Mouse (Mus musculus): Measurements from ENCODE around the gene Dlg2. TPM values are rescaled to one million over a fixed set of nuclear protein-coding genes. Genes with fewer than 3 reads are reported as not detected.
A peak's percentile ranks its signal among the peaks of the same experiment; 100 is the strongest.

Gene Dlg2
- polyA plus RNA-seq, 1 experiment from 2014 or later, result 3.0 TPM

- DNase-seq (ENCODE audit: low spot score) (no peak), ATAC-seq (replicated peaks; ENCODE audit: low FRiP score) (no peak)
- H3K36me3 ChIP-seq (ENCODE audit: control insufficient read depth, insufficient read depth, low read length), result no peaks in the 10 kb centered on the region
- H3K4me3 ChIP-seq (ENCODE audit: low read depth, low read length), result no peak overlapping the region
- H3K27me3 ChIP-seq (ENCODE audit: control insufficient read depth, insufficient read depth, low read length), result no peaks in the 10 kb centered on the region
- WGBS, result 76% methylated on average over 2 of the region's 2 CpGs
- no peaks in the 10 kb centered on the region for H3K4me1 ChIP-seq (replicated peaks; ENCODE audit: control insufficient read depth, insufficient read depth, low read length)
- H3K9ac ChIP-seq (ENCODE audit: low read length), result no peak overlapping the region
- no peak overlapping the region for H3K4me2 ChIP-seq (ENCODE audit: low read depth, low read length, severe bottlenecking)
- no peak overlapping the region for H3K27ac ChIP-seq (ENCODE audit: low read depth, low read length)
- H3K9me3 ChIP-seq (ENCODE audit: control insufficient read depth, low read length), result no peaks in the 10 kb centered on the region
Measured at GRCm38 (mm10) chr7:91659498-91659897, 1183.0 kb downstream of the Dlg2 start.

DNA sequence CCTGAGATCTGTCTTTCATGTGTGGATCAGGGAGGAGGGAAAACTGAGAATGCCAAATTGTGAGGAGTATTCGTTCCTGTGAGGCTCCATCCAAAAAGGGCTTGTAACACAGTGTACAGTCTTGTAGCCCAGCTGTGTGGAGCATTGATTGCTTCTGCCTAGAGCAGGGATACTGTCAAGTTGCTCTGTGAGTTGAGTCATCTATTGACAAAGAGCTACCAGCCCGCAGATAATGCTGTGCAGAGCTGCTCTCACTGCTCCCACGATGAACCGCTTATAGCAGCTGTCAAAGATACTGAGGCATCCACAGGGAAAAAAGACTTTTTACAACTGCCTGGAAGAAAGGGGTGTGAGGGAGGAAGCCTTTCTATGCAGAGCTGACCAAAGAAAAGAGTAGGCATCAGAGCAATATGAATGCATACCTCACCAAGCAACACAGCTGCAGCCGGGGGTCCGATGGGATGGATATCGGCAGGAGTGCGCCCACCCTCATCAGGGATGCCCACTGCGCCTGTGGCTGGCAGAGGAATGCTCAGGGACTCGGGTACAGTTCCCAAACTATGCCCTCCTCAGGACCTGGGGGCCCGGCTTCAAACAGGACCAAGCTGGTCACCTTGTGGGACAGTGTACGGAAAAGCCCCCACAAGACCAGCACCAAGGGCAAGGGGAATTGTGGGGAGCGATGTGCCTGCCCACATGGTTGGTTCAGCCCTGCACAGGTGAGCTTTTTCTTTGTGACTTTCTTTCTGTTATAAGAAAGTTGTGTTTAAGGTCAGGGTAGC, 1196.0 kb downstream of the Dlg2 start:
- peak; percentile 48 for DNase-seq (ENCODE audit: low spot score)
- no peak overlapping the region for H3K4me2 ChIP-seq (ENCODE audit: low read depth, low read length, severe bottlenecking)

DNA sequence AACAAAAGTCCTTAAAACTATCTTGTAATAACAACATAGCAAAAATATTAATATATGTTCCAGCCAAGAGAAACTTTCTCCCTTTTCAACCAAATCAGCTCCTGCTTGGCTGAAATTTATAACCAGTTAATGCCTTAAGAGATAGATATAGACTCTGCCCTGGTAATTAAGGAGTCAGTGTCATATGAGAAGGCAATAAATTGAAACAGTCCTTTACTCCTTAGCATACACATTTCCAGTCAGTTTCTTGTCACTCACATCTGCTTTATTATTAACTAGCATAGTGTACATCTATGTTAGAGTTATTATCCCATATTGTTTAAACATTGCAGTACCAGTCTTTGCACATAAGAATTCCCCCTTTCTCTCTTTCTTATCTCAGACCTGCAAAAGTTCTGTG, 1197.9 kb downstream of the Dlg2 start:
- Histone ChIP-seq H3K27me3 (ENCODE audit: control insufficient read depth, insufficient read depth, low read length) (no peaks in the 10 kb centered on the region), H3K9me3 (ENCODE audit: control insufficient read depth, low read length) (no peaks in the 10 kb centered on the region), H3K36me3 (ENCODE audit: control insufficient read depth, insufficient read depth, low read length) (no peaks in the 10 kb centered on the region), H3K4me1 (replicated peaks; ENCODE audit: control insufficient read depth, insufficient read depth, low read length) (no peaks in the 10 kb centered on the region), H3K9ac (ENCODE audit: low read length) (no peak overlapping the region), H3K4me2 (ENCODE audit: low read depth, low read length, severe bottlenecking) (no peak overlapping the region), H3K4me3 (ENCODE audit: low read depth, low read length) (no peak overlapping the region), H3K27ac (ENCODE audit: low read depth, low read length) (no peak overlapping the region)
- no peak for ATAC-seq (replicated peaks; ENCODE audit: low FRiP score)
- no peak for DNase-seq (ENCODE audit: low spot score)

More for the DNA sequence above, 1196.0 kb downstream of the Dlg2 start:
- 81% methylated on average over 13 of the region's 13 CpGs for WGBS
- Histone ChIP-seq H3K36me3 (ENCODE audit: control insufficient read depth, insufficient read depth, low read length) (no peaks in the 10 kb centered on the region), H3K27ac (ENCODE audit: low read depth, low read length) (no peak overlapping the region), H3K9ac (ENCODE audit: low read length) (no peak overlapping the region), H3K4me1 (replicated peaks; ENCODE audit: control insufficient read depth, insufficient read depth, low read length) (no peaks in the 10 kb centered on the region), H3K27me3 (ENCODE audit: control insufficient read depth, insufficient read depth, low read length) (no peaks in the 10 kb centered on the region), H3K4me3 (ENCODE audit: low read depth, low read length) (no peak overlapping the region), H3K9me3 (ENCODE audit: control insufficient read depth, low read length) (no peaks in the 10 kb centered on the region)
- ATAC-seq (replicated peaks; ENCODE audit: low FRiP score), result no peak; the same call in 1 of the 2 replicates

GRCm38 (mm10) chr7:91677934-91678333, 1201.5 kb downstream of the Dlg2 start:
- no peak overlapping the region for H3K4me2 ChIP-seq (ENCODE audit: low read depth, low read length, severe bottlenecking)
- 80% methylated on average over 2 of the region's 2 CpGs for WGBS
- H3K9me3 ChIP-seq (ENCODE audit: control insufficient read depth, low read length), result no peaks in the 10 kb centered on the region
- H3K27me3 ChIP-seq (ENCODE audit: control insufficient read depth, insufficient read depth, low read length), result no peaks in the 10 kb centered on the region
- H3K36me3 ChIP-seq (ENCODE audit: control insufficient read depth, insufficient read depth, low read length), result no peaks in the 10 kb centered on the region
- no peak overlapping the region for H3K27ac ChIP-seq (ENCODE audit: low read depth, low read length)
- DNase-seq (ENCODE audit: low spot score) (no peak), ATAC-seq (replicated peaks; ENCODE audit: low FRiP score) (no peak)
- no peak overlapping the region for H3K9ac ChIP-seq (ENCODE audit: low read length)
- H3K4me3 ChIP-seq (ENCODE audit: low read depth, low read length), result no peak overlapping the region
- H3K4me1 ChIP-seq (replicated peaks; ENCODE audit: control insufficient read depth, insufficient read depth, low read length), result no peaks in the 10 kb centered on the region

DNA sequence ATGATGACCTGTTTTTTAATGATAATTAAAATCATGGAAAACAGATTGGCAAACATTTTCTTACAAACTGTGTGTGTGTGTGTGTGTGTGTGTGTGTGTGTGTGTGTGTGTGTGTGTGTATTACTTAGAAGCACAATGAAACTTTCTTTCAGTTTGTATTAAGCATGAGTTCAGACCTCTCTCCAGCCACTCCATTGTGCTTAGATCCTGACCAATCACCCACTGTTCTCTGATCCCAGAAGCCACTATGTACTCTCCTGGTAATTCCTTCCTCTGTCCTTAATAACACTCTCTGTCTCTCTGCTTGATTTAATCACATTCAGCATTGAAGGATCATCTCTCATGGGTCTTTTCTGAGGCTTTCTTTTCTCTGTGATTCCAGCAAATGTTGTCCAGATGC, 1211.5 kb downstream of the Dlg2 start:
- no peaks in the 10 kb centered on the region for H3K36me3 ChIP-seq (ENCODE audit: control insufficient read depth, insufficient read depth, low read length)
- no peaks in the 10 kb centered on the region for H3K9me3 ChIP-seq (ENCODE audit: control insufficient read depth, low read length)
- DNase-seq (ENCODE audit: low spot score) (no peak), ATAC-seq (replicated peaks; ENCODE audit: low FRiP score) (no peak)
- H3K4me1 ChIP-seq (replicated peaks; ENCODE audit: control insufficient read depth, insufficient read depth, low read length), result no peaks in the 10 kb centered on the region
- H3K9ac ChIP-seq (ENCODE audit: low read length), result no peak overlapping the region
- no peak overlapping the region for H3K4me3 ChIP-seq (ENCODE audit: low read depth, low read length)
- no peak overlapping the region for H3K4me2 ChIP-seq (ENCODE audit: low read depth, low read length, severe bottlenecking)
- H3K27me3 ChIP-seq (ENCODE audit: control insufficient read depth, insufficient read depth, low read length), result no peaks in the 10 kb centered on the region
- H3K27ac ChIP-seq (ENCODE audit: low read depth, low read length), result no peak overlapping the region

DNA sequence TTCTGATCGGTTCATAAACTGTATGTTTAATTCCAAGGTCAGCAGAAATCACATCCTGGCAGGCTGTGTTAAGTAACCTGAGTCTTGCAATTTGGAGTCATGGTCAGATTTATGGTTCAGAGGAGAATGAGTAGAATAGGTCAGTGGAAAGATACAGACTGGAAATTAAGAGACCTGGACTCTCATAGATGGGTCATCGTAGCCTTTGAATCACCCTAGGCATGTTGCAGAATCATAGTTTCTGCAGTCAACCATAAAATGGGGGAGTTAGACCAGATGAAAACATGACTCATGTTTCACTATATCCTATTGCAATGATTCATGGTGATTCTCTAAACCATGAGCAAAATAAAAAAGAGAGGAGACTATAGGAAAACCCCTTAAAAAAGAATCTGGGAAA, 1213.4 kb downstream of the Dlg2 start:
- no peak for DNase-seq (ENCODE audit: low spot score)
- Histone ChIP-seq H3K36me3 (ENCODE audit: control insufficient read depth, insufficient read depth, low read length) (no peaks in the 10 kb centered on the region), H3K4me3 (ENCODE audit: low read depth, low read length) (no peak overlapping the region), H3K27me3 (ENCODE audit: control insufficient read depth, insufficient read depth, low read length) (no peaks in the 10 kb centered on the region), H3K4me1 (replicated peaks; ENCODE audit: control insufficient read depth, insufficient read depth, low read length) (no peaks in the 10 kb centered on the region), H3K4me2 (ENCODE audit: low read depth, low read length, severe bottlenecking) (no peak overlapping the region), H3K27ac (ENCODE audit: low read depth, low read length) (no peak overlapping the region), H3K9ac (ENCODE audit: low read length) (no peak overlapping the region), H3K9me3 (ENCODE audit: control insufficient read depth, low read length) (no peaks in the 10 kb centered on the region)
- 86% methylated on average over 2 of the region's 2 CpGs for WGBS
- no peak for ATAC-seq (replicated peaks; ENCODE audit: low FRiP score)

DNA sequence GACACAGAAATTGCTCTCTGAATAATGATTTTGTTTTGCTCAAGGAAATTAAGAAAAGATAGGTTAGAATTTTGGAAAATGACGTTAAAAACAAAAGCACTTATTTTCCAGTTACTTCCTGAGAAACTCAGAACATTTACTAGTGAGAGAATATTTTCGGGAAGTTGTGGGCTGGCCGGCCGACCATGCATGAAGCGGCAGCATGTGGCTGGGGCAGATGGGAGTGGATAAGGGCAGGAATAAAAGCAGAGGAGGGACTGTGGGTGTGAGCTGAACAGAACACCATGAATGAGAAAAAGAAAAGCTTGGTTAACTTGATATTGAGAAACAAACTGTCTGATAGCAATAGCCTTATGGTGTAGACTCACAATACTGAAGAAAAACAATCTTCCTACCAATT, 1233.4 kb downstream of the Dlg2 start:
- no peaks in the 10 kb centered on the region for H3K9me3 ChIP-seq (ENCODE audit: control insufficient read depth, low read length)
- 83% methylated on average over 5 of the region's 5 CpGs for WGBS
- ATAC-seq (replicated peaks; ENCODE audit: low FRiP score) (no peak), DNase-seq (ENCODE audit: low spot score) (no peak)
- no peaks in the 10 kb centered on the region for H3K36me3 ChIP-seq (ENCODE audit: control insufficient read depth, insufficient read depth, low read length)
- H3K27ac ChIP-seq (ENCODE audit: low read depth, low read length), result no peak overlapping the region
- H3K4me3 ChIP-seq (ENCODE audit: low read depth, low read length), result no peak overlapping the region
- no peak overlapping the region for H3K4me2 ChIP-seq (ENCODE audit: low read depth, low read length, severe bottlenecking)
- no peak overlapping the region for H3K9ac ChIP-seq (ENCODE audit: low read length)
- no peaks in the 10 kb centered on the region for H3K27me3 ChIP-seq (ENCODE audit: control insufficient read depth, insufficient read depth, low read length)
- H3K4me1 ChIP-seq (replicated peaks; ENCODE audit: control insufficient read depth, insufficient read depth, low read length), result no peaks in the 10 kb centered on the region

- DNase-seq (ENCODE audit: low spot score), result no peak
- WGBS, result 85% methylated on average over 6 of the region's 6 CpGs
- Histone ChIP-seq H3K4me1 (replicated peaks; ENCODE audit: control insufficient read depth, insufficient read depth, low read length) (no peaks in the 10 kb centered on the region), H3K4me2 (ENCODE audit: low read depth, low read length, severe bottlenecking) (no peak overlapping the region), H3K9me3 (ENCODE audit: control insufficient read depth, low read length) (no peaks in the 10 kb centered on the region), H3K4me3 (ENCODE audit: low read depth, low read length) (no peak overlapping the region), H3K27me3 (ENCODE audit: control insufficient read depth, insufficient read depth, low read length) (no peaks in the 10 kb centered on the region), H3K9ac (ENCODE audit: low read length) (no peak overlapping the region), H3K27ac (ENCODE audit: low read depth, low read length) (no peak overlapping the region), H3K36me3 (ENCODE audit: control insufficient read depth, insufficient read depth, low read length) (no peaks in the 10 kb centered on the region)
- ATAC-seq (replicated peaks; ENCODE audit: low FRiP score), result no peak
Measured at GRCm38 (mm10) chr7:91711184-91711583, 1234.7 kb downstream of the Dlg2 start.

GRCm38 (mm10) chr7:91715776-91716175, 1239.3 kb downstream of the Dlg2 start:
- Histone ChIP-seq H3K27me3 (ENCODE audit: control insufficient read depth, insufficient read depth, low read length) (no peaks in the 10 kb centered on the region), H3K9ac (ENCODE audit: low read length) (no peak overlapping the region), H3K36me3 (ENCODE audit: control insufficient read depth, insufficient read depth, low read length) (no peaks in the 10 kb centered on the region), H3K4me3 (ENCODE audit: low read depth, low read length) (no peak overlapping the region), H3K4me1 (replicated peaks; ENCODE audit: control insufficient read depth, insufficient read depth, low read length) (no peaks in the 10 kb centered on the region), H3K4me2 (ENCODE audit: low read depth, low read length, severe bottlenecking) (no peak overlapping the region), H3K27ac (ENCODE audit: low read depth, low read length) (no peak overlapping the region), H3K9me3 (ENCODE audit: control insufficient read depth, low read length) (no peaks in the 10 kb centered on the region)
- WGBS, result 72% methylated on average over 1 of the region's 1 CpGs
- no peak for DNase-seq (ENCODE audit: low spot score)
- no peak for ATAC-seq (replicated peaks; ENCODE audit: low FRiP score)

Measured in forebrain, embryonic 11.5 days (tissue).